Mouse (Mus musculus) midbrain, postnatal 0 days (tissue): ENCODE measurements around the gene Pde6h. TPM values are rescaled to one million over a fixed set of nuclear protein-coding genes. Genes with fewer than 3 reads are reported as not detected.
"Not testable (repeated sequence)": the region's sequence is repeated elsewhere in the genome, so short reads cannot be mapped to it uniquely, and the experiment has no call there.

Experiments used
- ATAC-seq: fragments of 200-750 bp; cut with Nextera tagmentation; 2 replicates; pipeline ENCODE4 v1.8.0; 2017; ENCODE audit warnings: moderate number of reproducible peaks, mild to moderate bottlenecking, moderate TSS enrichment, moderate library complexity; ENCODE audit not compliant: low FRiP score
- DNase-seq: peaks from one replicate; pipeline ENCODE4 v3.0.0-alpha.2; 2015; ENCODE audit warnings: low spot score
- H3K27ac ChIP-seq: fragments of 300-500 bp; sonication (generic); 2 replicates; pipeline ENCODE4 v1.5.1; 2014; ENCODE audit warnings: low read depth, mild to moderate bottlenecking, low read length, mixed read lengths
- H3K27me3 ChIP-seq: fragments of 300-500 bp; sonication (generic); 2 replicates; pipeline ENCODE4 v1.6.1; 2014; ENCODE audit warnings: low read length, control low read depth, mixed read lengths; ENCODE audit not compliant: insufficient read depth
- H3K36me3 ChIP-seq: fragments of 300-500 bp; sonication (generic); 2 replicates; pipeline ENCODE4 v1.6.1; 2014; ENCODE audit warnings: low read length, control low read depth, mixed read lengths; ENCODE audit not compliant: insufficient read depth
- H3K4me1 ChIP-seq: fragments of 300-500 bp; sonication (generic); 2 replicates; pipeline ENCODE4 v1.6.1; 2014; ENCODE audit warnings: mild to moderate bottlenecking, control low read depth, antibody characterized with exemption, low read length, mixed read lengths; ENCODE audit not compliant: insufficient read depth
- H3K4me2 ChIP-seq: fragments of 300-500 bp; sonication (generic); 2 replicates; pipeline ENCODE4 v1.6.1; 2014; ENCODE audit warnings: low read depth, mild to moderate bottlenecking, low read length, mixed read lengths; ENCODE audit not compliant: poor library complexity, severe bottlenecking
- H3K4me3 ChIP-seq: fragments of 300-500 bp; sonication (generic); 2 replicates; pipeline ENCODE4 v1.5.1; 2014; ENCODE audit warnings: low read depth, mild to moderate bottlenecking, low read length, moderate library complexity
- H3K9ac ChIP-seq: fragments of 300-500 bp; sonication (generic); replicated peaks from 2 replicates; pipeline ENCODE4 v1.6.1; 2014; ENCODE audit warnings: mild to moderate bottlenecking, low read length, moderate library complexity, mixed read lengths; ENCODE audit not compliant: poor library complexity, severe bottlenecking
- H3K9me3 ChIP-seq: fragments of 300-500 bp; sonication (generic); 2 replicates; pipeline ENCODE4 v1.6.1; 2016; ENCODE audit warnings: low read length, control low read depth
- CTCF ChIP-seq: IDR thresholded peaks from 2 replicates; pipeline ENCODE4 v1.5.1; 2016; ENCODE audit warnings: antibody characterized with exemption, mild to moderate bottlenecking
- WGBS: fragments of 180-500 bp; shearing (Covaris S2); extraction: QIAGEN DNeasy Blood & Tissue Kit; methylation state at CpG from one replicate; pipeline ENCODE4 v1.1.7; 2014; 5-methylcytosine and 5-hydroxymethylcytosine counted together
- polyA plus RNA-seq: library from polyadenylated mRNA; unstranded; fragments of >200 nt; fragmentation: Nextera tagmentation; extraction: Ambion mirVana; gene quantifications from 2 replicates; pipeline ENCODE4 v1.2.1, GENCODE M21; 2015
- total RNA-seq: library from RNA; depleted of rRNA; stranded (reverse); fragments of >200 nt; gene quantifications from 2 replicates; pipeline ENCODE4 v1.2.3, GENCODE M21; 2014

Gene Pde6h
- total and polyA plus RNA-seq, 2 experiments from 2014 or later: 0.05 to 0.84 TPM

GRCm38 (mm10) chr6:136965912-136966311, 42.3 kb downstream of the Pde6h start:
- no peak overlapping the region for H3K4me3 ChIP-seq
- WGBS: 81% methylated on average over 10 of the region's 10 CpGs
- H3K9me3 ChIP-seq: no peaks in the 10 kb centered on the region
- H3K4me1 ChIP-seq: no peaks in the 10 kb centered on the region
- ATAC-seq: no peak
- H3K4me2 ChIP-seq: no peak overlapping the region
- no peak for DNase-seq
- no peak for TF ChIP-seq CTCF
- H3K9ac ChIP-seq: no peak overlapping the region
- no peak overlapping the region for H3K27ac ChIP-seq
- H3K36me3 ChIP-seq: no peaks in the 10 kb centered on the region
- H3K27me3 ChIP-seq: no peaks in the 10 kb centered on the region

GRCm38 (mm10) chr6:136967466-136967865, 43.8 kb downstream of the Pde6h start:
- 59% methylated on average over 4 of the region's 4 CpGs for WGBS
- Histone ChIP-seq H3K4me2 (no peak overlapping the region), H3K4me1 (no peaks in the 10 kb centered on the region), H3K27ac (no peak overlapping the region), H3K9me3 (no peaks in the 10 kb centered on the region), H3K27me3 (no peaks in the 10 kb centered on the region), H3K36me3 (no peaks in the 10 kb centered on the region), H3K9ac (no peak overlapping the region), H3K4me3 (no peak overlapping the region)
- no peak for DNase-seq
- TF ChIP-seq CTCF: no peak
- ATAC-seq: no peak

DNA sequence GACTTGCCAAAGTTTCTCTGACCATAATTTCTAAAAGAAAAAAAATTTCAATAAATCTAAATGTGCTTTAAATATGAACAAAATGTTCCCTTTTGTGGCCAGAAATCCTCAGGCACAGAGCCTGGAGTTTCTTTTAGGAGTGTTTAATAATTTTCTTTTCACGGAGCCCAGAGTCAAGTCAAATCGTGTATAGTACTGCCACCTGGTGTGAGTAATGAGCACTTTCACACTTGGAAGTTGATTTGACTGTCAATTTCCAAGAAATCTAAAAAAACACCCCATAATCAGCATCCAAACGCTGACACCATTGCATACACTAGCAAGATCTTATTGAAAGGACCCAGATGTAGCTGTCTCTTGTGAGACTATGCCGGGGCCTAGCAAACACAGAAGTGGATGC, 45.2 kb downstream of the Pde6h start:
- 40% methylated on average over 4 of the region's 4 CpGs for WGBS
- not testable (repeated sequence) for H3K36me3 ChIP-seq, H3K4me3 ChIP-seq, H3K9me3 ChIP-seq, H3K4me1 ChIP-seq, H3K9ac ChIP-seq, H3K27ac ChIP-seq, H3K4me2 ChIP-seq, H3K27me3 ChIP-seq, ATAC-seq
- peak; percentile 75 for TF ChIP-seq CTCF
- peak; percentile 64 for DNase-seq

- H3K4me3 ChIP-seq: no peak overlapping the region
- 86% methylated on average over 23 of the region's 23 CpGs for WGBS
- H3K4me1 ChIP-seq: no peaks in the 10 kb centered on the region; the same call in 1 of the 2 replicates
- no peak overlapping the region for H3K9ac ChIP-seq
- H3K4me2 ChIP-seq: no peak overlapping the region
- ATAC-seq (no peak), DNase-seq (no peak)
- H3K9me3 ChIP-seq: no peaks in the 10 kb centered on the region
- TF ChIP-seq CTCF: no peak
- H3K27ac ChIP-seq: no peak overlapping the region
- H3K36me3 ChIP-seq: no peaks in the 10 kb centered on the region
- no peaks in the 10 kb centered on the region for H3K27me3 ChIP-seq
These were observed 55.8 kb downstream of the Pde6h start for GRCm38 (mm10) chr6:136979274-136980082.

DNA sequence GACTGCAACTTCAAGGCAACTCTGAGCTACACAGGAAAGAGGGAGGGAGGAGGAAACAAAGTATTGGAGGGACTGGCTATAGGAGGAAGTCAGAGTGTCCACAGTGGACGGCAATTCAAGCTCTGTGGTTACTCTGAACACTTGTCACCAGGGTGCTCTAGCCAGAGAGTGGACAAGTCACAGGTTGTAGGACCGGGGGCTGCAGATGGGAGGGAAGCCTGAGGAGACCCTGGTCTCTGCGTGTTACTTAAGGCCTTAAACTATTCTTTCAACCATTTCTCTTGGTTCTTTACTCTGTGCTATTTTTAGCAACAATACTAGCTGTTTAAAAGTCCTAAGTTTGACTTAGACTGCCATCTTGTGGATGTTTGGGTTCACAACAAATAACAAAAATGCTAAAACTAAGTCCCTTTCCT, 56.7 kb downstream of the Pde6h start:
- Histone ChIP-seq H3K36me3 (no peaks in the 10 kb centered on the region), H3K9ac (no peak overlapping the region), H3K27me3 (no peaks in the 10 kb centered on the region), H3K4me2 (no peak overlapping the region), H3K9me3 (no peaks in the 10 kb centered on the region), H3K4me3 (no peak overlapping the region), H3K4me1 (no peaks in the 10 kb centered on the region; the same call in 1 of the 2 replicates), H3K27ac (no peak overlapping the region)
- ATAC-seq: peak; percentile 44; the same call in 1 of the 2 replicates
- peak; percentile 78 for DNase-seq
- peak; percentile 80 for TF ChIP-seq CTCF
- WGBS: 27% methylated on average over 3 of the region's 3 CpGs

DNA sequence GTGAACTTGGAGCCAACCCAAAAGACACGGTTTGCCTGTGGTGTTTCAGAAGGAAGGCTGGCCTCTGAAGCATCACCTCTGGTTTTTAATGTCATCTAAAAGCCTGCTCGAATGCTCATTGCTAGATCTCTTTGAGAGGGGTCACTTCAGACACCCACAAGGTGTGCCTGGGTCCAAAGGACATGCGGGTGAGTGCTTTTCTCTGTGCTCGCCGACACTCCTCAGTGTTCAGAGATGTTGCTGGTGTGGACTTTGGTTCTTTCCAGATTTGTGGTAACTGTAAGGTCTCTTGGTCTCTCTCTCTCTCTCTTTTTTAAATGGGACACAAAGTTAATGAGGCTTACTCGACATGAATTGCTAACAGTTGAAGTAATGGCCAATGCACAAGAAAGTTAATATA, 58.9 kb downstream of the Pde6h start:
- no peaks in the 10 kb centered on the region; the same call in 1 of the 2 replicates for H3K4me1 ChIP-seq
- H3K9ac ChIP-seq: no peak overlapping the region
- H3K4me3 ChIP-seq: no peak overlapping the region
- H3K9me3 ChIP-seq: no peaks in the 10 kb centered on the region
- no peak overlapping the region for H3K27ac ChIP-seq
- no peaks in the 10 kb centered on the region for H3K36me3 ChIP-seq
- no peaks in the 10 kb centered on the region for H3K27me3 ChIP-seq
- WGBS: 83% methylated on average over 6 of the region's 6 CpGs
- DNase-seq (no peak), ATAC-seq (no peak)
- H3K4me2 ChIP-seq: no peak overlapping the region
- no peak for TF ChIP-seq CTCF
